In genomic region chr6:87669894-87670588, GRCm38 (mm10) we compare ENCODE assay signal across 9 mouse cellular contexts. TPM values are rescaled to one million over a fixed set of nuclear protein-coding genes. Genes with fewer than 3 reads are reported as not detected.
DNase-seq lines count a peak whose midpoint lies in the region; ATAC-seq and TF ChIP-seq lines count a peak whose summit lies in the region.
"Had no signal": no experiment of that assay in that cellular context is flagged by ENCODE, and none has a peak within 500 bp of the region (broad histone marks: within the 10 kb centered on the region; RNA-seq: fewer than 3 reads in every experiment).

No protein-coding gene starts in this region.

- no peaks in the 10 kb centered on the region for H3K27me3 ChIP-seq in kidney, embryonic 14.5 days (ENCODE audit: control insufficient read depth, insufficient read depth, low read length)
- no peaks in the 10 kb centered on the region for H3K27me3 ChIP-seq in erythroblast, embryonic 14.5 days (ENCODE audit: control insufficient read depth)
- H3K27me3 ChIP-seq in liver, embryonic 11.5 days (replicated peaks; ENCODE audit: control insufficient read depth, insufficient read depth, low read length): no peaks in the 10 kb centered on the region
- no peaks in the 10 kb centered on the region for H3K27me3 ChIP-seq in myocyte (ENCODE audit: control insufficient read depth, insufficient read depth, insufficient read length)
- H3K27me3 ChIP-seq: embryonic facial prominence, embryonic 15.5 days had no signal

- H3K4me3 ChIP-seq in kidney, embryonic 14.5 days (ENCODE audit: low read length): no peak overlapping the region
- peak overlapping the region; percentile 86 for H3K4me3 ChIP-seq in erythroblast, embryonic 14.5 days (replicated peaks)
- peak overlapping the region; percentile 74 for H3K4me3 ChIP-seq in liver, embryonic 11.5 days (ENCODE audit: low read depth, low read length)
- no peak overlapping the region for H3K4me3 ChIP-seq in myocyte

- peaks cover 12% of the 10 kb centered on the region for H3K4me1 ChIP-seq in kidney, embryonic 14.5 days (ENCODE audit: control insufficient read depth, insufficient read depth, low read length)
- H3K4me1 ChIP-seq in erythroblast, embryonic 14.5 days (ENCODE audit: control insufficient read depth): peaks cover 76% of the 10 kb centered on the region
- peaks cover 27% of the 10 kb centered on the region for H3K4me1 ChIP-seq in liver, embryonic 11.5 days (replicated peaks; ENCODE audit: control insufficient read depth, insufficient read depth, low read length)

- TF ChIP-seq POLR2A in myocyte (IDR thresholded peaks at IDR 0.05; ENCODE audit: insufficient read length, low read depth): no peak

- no peak overlapping the region for H3K9ac ChIP-seq in kidney, embryonic 14.5 days (ENCODE audit: low read depth, low read length)
- no peak overlapping the region for H3K9ac ChIP-seq in liver, embryonic 11.5 days (ENCODE audit: low read depth, low read length)
- H3K9ac ChIP-seq: embryonic facial prominence, embryonic 15.5 days had no signal

- H3K4me2 ChIP-seq in kidney, embryonic 14.5 days (replicated peaks; ENCODE audit: low read depth, low read length): no peak overlapping the region
- H3K4me2 ChIP-seq in liver, embryonic 11.5 days: peak overlapping the region; percentile 69
- H3K4me2 ChIP-seq in myocyte (ENCODE audit: low read depth): peak overlapping the region; percentile 87

- H3ac ChIP-seq in myocyte (ENCODE audit: control insufficient read depth, insufficient read length): no peak overlapping the region

- ATAC-seq in kidney, embryonic 14.5 days (ENCODE audit: low FRiP score, low TSS enrichment): no peak
- no peak for ATAC-seq in liver, embryonic 11.5 days (replicated peaks; ENCODE audit: low FRiP score)

- H3K79me2 ChIP-seq in myocyte (ENCODE audit: control insufficient read depth, insufficient read depth): no peaks in the 10 kb centered on the region

- no peak overlapping the region for H3K27ac ChIP-seq in kidney, embryonic 14.5 days (ENCODE audit: low read depth, low read length)
- H3K27ac ChIP-seq in liver, embryonic 11.5 days (ENCODE audit: low read depth, low read length): no peak overlapping the region; the same call in 1 of the 2 replicates
- H3K27ac ChIP-seq: embryonic facial prominence, embryonic 15.5 days had no signal

- peak; percentile 40 for DNase-seq in kidney, adult 18-20 months
- peak; percentile 70 for DNase-seq in ZHBTc4 (ENCODE audit: low read depth, low spot score)
- peak; percentile 36 to 40 for DNase-seq in kidney, adult 8-10 months
- DNase-seq in liver, embryonic 11.5 days (ENCODE audit: low spot score): no peak
- peak; percentile 49 for DNase-seq in thymus, postnatal 25 days

- no peaks in the 10 kb centered on the region for H3K9me3 ChIP-seq in kidney, embryonic 14.5 days (ENCODE audit: control insufficient read depth, low read length)
- peaks cover 3% of the 10 kb centered on the region for H3K9me3 ChIP-seq in erythroblast, embryonic 14.5 days (ENCODE audit: control insufficient read depth, low read length)
- no peaks in the 10 kb centered on the region for H3K9me3 ChIP-seq in liver, embryonic 11.5 days (ENCODE audit: control insufficient read depth, low read length)
- H3K9me3 ChIP-seq: embryonic facial prominence, embryonic 15.5 days had no signal

- no peaks in the 10 kb centered on the region for H3K36me3 ChIP-seq in kidney, embryonic 14.5 days (ENCODE audit: control insufficient read depth, insufficient read depth, low read length)
- H3K36me3 ChIP-seq in erythroblast, embryonic 14.5 days (ENCODE audit: control insufficient read depth): peaks cover 31% of the 10 kb centered on the region
- no peaks in the 10 kb centered on the region for H3K36me3 ChIP-seq in liver, embryonic 11.5 days (ENCODE audit: control insufficient read depth, insufficient read depth, low read length)
- H3K36me3 ChIP-seq in myocyte (ENCODE audit: control insufficient read depth, insufficient read depth): no peaks in the 10 kb centered on the region

- WGBS in kidney, embryonic 14.5 days: 39% methylated on average over 7 of the region's 7 CpGs
- WGBS in liver, embryonic 11.5 days: 39% methylated on average over 7 of the region's 7 CpGs

TF ChIP-seq in myocyte, 11 proteins besides CTCF, POLR2A, EP300 and RAD21:
- TF ChIP-seq E2F4 (IDR thresholded peaks at IDR 0.05; ENCODE audit: insufficient read depth) (no peak), MYOG (IDR thresholded peaks at IDR 0.05; ENCODE audit: control insufficient read depth in 1 of 3, insufficient read depth in 1 of 3, insufficient read length in 2 of 3, low read depth in 2 of 3) (no peak), TCF12 (IDR thresholded peaks at IDR 0.05; ENCODE audit: insufficient read depth, poor library complexity, severe bottlenecking) (no peak), USF1 (IDR thresholded peaks at IDR 0.05; ENCODE audit: low read depth) (no peak), MAX (IDR thresholded peaks at IDR 0.05; ENCODE audit: low read depth) (no peak), SRF (IDR thresholded peaks at IDR 0.05; ENCODE audit: control insufficient read depth, insufficient read length, low read depth) (no peak), REST (IDR thresholded peaks at IDR 0.05; ENCODE audit: insufficient read depth, insufficient read length) (no peak)

RNA-seq across cellular contexts. Expression of gene Aplf, which starts 2.0 kb away (rescaled TPM):
- polyA plus RNA-seq in kidney, embryonic 14.5 days (2014; fragmentation: Nextera tagmentation; extraction: Ambion mirVana): 14.6 and 16.9 TPM in 2 replicates
- 1.7 TPM in 2 replicates for polyA plus RNA-seq in erythroblast, embryonic 14.5 days (2012)
- polyA plus RNA-seq in liver, embryonic 11.5 days (2014; fragmentation: Nextera tagmentation; extraction: Ambion mirVana): 22.5 and 25.2 TPM in 2 replicates
- polyA plus RNA-seq in myocyte (2012; fragmentation: generic; extraction: Trizol): 4.1 TPM

Comparison
In these comparisons a context has a peak if more than half of its experiments do, and no peak if none do; other contexts are left out.
1. H3K4me3 ChIP-seq: peak in erythroblast, embryonic 14.5 days (single experiment) and liver, embryonic 11.5 days (single experiment); none in kidney, embryonic 14.5 days (single experiment) and myocyte (single experiment).